Mouse (Mus musculus) testis, postnatal 10 days (tissue): ENCODE results near the gene Obox6.

Experiments used
- DNase-seq: peaks from one replicate; pipeline ENCODE4 v3.0.0; 2021; ENCODE audit warnings: low spot score

Gene Obox6

GRCm38 (mm10) chr7:15839578-15839977 is at the start of gene Obox6:
Gene Obox6, minus strand, starts transcription at chr7:15839678.
- DNase-seq: no peak

GRCm38 (mm10) chr7:15884127-15884526 is 44.6 kb upstream of the Obox6 start:
- DNase-seq: no peak

- no peak for DNase-seq
Measured at GRCm38 (mm10) chr7:15882317-15882716, 42.8 kb upstream of the Obox6 start, which contains the start of gene Crxos. Gene Crxos, plus strand, starts transcription at chr7:15882617.

GRCm38 (mm10) chr7:15881831-15882230 is 42.4 kb upstream of the Obox6 start:
- no peak for DNase-seq

GRCm38 (mm10) chr7:15881388-15881787 is 41.9 kb upstream of the Obox6 start:
- DNase-seq: no peak

GRCm38 (mm10) chr7:15879756-15880155 is 40.3 kb upstream of the Obox6 start, which contains the start of gene Crx:
Gene Crx, minus strand, starts transcription at chr7:15879968.
- DNase-seq: no peak

- no peak for DNase-seq
Measured at GRCm38 (mm10) chr7:15864104-15864503, 24.6 kb upstream of the Obox6 start.

- DNase-seq: no peak
Measured at GRCm38 (mm10) chr7:15859657-15860056, 20.2 kb upstream of the Obox6 start.
